Mouse (Mus musculus): Measurements from ENCODE around the gene Ssna1.

Gene Ssna1

GRCm38 (mm10) chr2:25231038-25231437 lies 41.2 kb downstream of the Ssna1 start:
- no peak for DNase-seq (ENCODE audit: low read depth)

DNA sequence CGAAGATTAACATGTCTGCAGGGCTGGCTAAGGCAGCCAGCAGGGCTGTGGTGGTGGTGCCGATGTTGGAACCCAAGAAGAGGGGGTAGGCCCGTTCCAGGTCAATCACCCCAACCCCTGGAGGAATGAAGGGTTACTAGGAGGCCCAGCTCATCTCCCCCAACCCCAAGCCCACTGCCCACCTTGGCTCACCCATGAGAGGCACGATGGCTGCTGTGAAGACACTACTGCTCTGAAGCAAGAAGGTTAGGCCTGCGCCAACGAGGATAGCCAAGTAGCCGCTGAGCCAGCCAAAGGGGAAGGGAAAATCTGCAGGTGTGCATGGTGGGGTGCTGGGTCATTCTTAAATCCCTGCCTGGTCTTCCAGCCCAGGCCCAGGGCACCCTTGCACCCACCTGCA lies 41.7 kb downstream of the Ssna1 start:
- DNase-seq (ENCODE audit: low read depth) = no peak

DNA sequence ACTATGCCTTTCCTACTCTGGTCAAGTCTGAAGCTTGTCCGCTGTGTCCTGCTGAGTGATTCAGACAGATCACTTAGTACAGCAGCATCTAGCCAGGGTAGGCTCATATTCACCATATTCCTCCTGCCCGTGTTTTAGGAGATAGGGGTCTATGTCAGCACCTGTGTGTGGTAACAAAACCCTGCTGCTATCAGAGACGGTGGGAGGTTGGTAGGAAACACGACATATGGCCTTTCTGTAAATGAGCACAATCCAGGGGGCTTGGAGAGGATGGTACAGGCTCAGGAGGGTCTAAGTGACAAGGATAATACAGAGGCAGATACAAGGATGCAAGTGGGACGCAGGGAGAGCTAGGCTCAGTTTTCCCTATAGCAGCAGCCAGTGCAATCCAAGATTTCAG lies 42.7 kb downstream of the Ssna1 start:
- DNase-seq (ENCODE audit: low read depth) = no peak

- DNase-seq (ENCODE audit: low read depth) = no peak
Measured at GRCm38 (mm10) chr2:25228995-25229530, 43.2 kb downstream of the Ssna1 start.

- peak; percentile 95 for DNase-seq (ENCODE audit: low read depth)
Measured at GRCm38 (mm10) chr2:25228431-25228889, 43.8 kb downstream of the Ssna1 start.

DNA sequence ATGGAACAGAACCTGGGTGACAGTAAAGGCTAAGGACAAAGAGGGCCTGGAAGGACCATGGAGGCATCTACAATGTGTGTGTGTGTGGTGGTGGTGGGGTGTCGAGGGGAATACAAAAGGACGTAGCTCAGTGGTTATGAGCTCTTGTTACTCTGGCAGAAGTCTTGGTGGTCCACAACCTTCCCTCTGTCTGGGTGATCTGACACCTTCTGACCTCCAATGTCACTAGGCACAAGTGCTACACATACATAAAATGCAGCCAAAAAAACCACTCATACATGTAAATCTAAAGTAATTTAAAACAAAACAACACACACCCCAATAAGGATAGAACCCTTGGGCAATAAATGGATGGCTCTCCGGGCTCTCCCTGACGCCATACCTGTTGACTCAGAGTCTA lies 44.8 kb downstream of the Ssna1 start:
- DNase-seq (ENCODE audit: low read depth) = no peak

- no peak for DNase-seq (ENCODE audit: low read depth)
Measured at GRCm38 (mm10) chr2:25226864-25227263, 45.4 kb downstream of the Ssna1 start.

GRCm38 (mm10) chr2:25225811-25226379 lies 46.3 kb downstream of the Ssna1 start:
- DNase-seq (ENCODE audit: low read depth) = peak; percentile 23

GRCm38 (mm10) chr2:25224766-25225752 lies 47.2 kb downstream of the Ssna1 start:
- DNase-seq (ENCODE audit: low read depth) = peak; percentile 99

- no peak for DNase-seq (ENCODE audit: low read depth)
Measured at GRCm38 (mm10) chr2:25224492-25224765, 47.8 kb downstream of the Ssna1 start, which contains the start of gene Tubb4b. Gene Tubb4b (minus strand): TSS chr2:25224702.

- DNase-seq (ENCODE audit: low read depth) = no peak
Measured at GRCm38 (mm10) chr2:25223681-25224491, 48.4 kb downstream of the Ssna1 start.

GRCm38 (mm10) chr2:25221331-25221772 lies 50.9 kb downstream of the Ssna1 start:
- no peak for DNase-seq (ENCODE audit: low read depth)
